Mouse (Mus musculus) left cerebral cortex, postnatal 36 days (tissue): ENCODE results near the gene Slc22a13. TPM values are rescaled to one million over a fixed set of nuclear protein-coding genes. Genes with fewer than 3 reads are reported as not detected.

Source experiments
- DNase-seq, 2 experiments: peaks; one replicate each; pipeline ENCODE4 v3.0.0; 2021 to 2022; ENCODE audit warnings: low spot score in 2 of 2, mixed read lengths in 1 of 2
- intact Hi-C: fragments of 180-260 bp; cut with DNase I; formaldehyde crosslinking; loops from one replicate; pipeline ENCODE4 v1.15.1; 2025
- total RNA-seq, 2 experiments: library from RNA; stranded (reverse); gene quantifications; 2 replicates each; pipeline ENCODE4 v1.2.3; 2021

Slc22a13 gene
- total RNA-seq, 2 experiments from 2014 or later: not detected

- no peak for DNase-seq
- intact Hi-C loops: no loop called here
These were observed 63.3 kb downstream of the Slc22a13 start for GRCm38 (mm10) chr9:119145638-119146037.

- intact Hi-C loops: no loop called here
These were observed 63.8 kb downstream of the Slc22a13 start for GRCm38 (mm10) chr9:119145137-119145536.

GRCm38 (mm10) chr9:119144696-119145095 is 64.2 kb downstream of the Slc22a13 start:
- no peak for DNase-seq
- intact Hi-C loops: no loop called here

More at GRCm38 (mm10) chr9:119145137-119145536, 63.8 kb downstream of the Slc22a13 start:
- no peak for DNase-seq

GRCm38 (mm10) chr9:119143372-119143771 is 65.5 kb downstream of the Slc22a13 start:
- no peak for DNase-seq
- intact Hi-C loops: no loop called here

Other genes with a start within 250 kb of the Slc22a13 start
- 1 to 10 TPM; 5.1 to 9.6 TPM for gene Vill, start 156.3 kb downstream of the Slc22a13 start, total RNA-seq
- gene Plcd1, start 115.6 kb downstream of the Slc22a13 start, total RNA-seq: 10 to 100 TPM; 12.6 to 14.9 TPM
- 1 to 10 TPM; 4.1 to 5.1 TPM for gene Dlec1, start 106.6 kb downstream of the Slc22a13 start, total RNA-seq
- gene Acaa1b, start 52.0 kb downstream of the Slc22a13 start, total RNA-seq: 1 to 10 TPM; 1.3 to 1.7 TPM
- not detected for gene Gm47289, start 49.9 kb downstream of the Slc22a13 start, total RNA-seq
- gene Oxsr1, start 113.3 kb upstream of the Slc22a13 start, total RNA-seq: 10 to 100 TPM; 28.9 to 33.6 TPM
- gene Acaa1a, start 130.6 kb upstream of the Slc22a13 start, total RNA-seq: 10 to 100 TPM; 73.1 to 79.8 TPM
- 1 to 10 TPM; 6.2 to 6.5 TPM for gene Myd88, start 132.3 kb upstream of the Slc22a13 start, total RNA-seq
- gene Xylb, start 148.3 kb upstream of the Slc22a13 start, total RNA-seq: 1 to 10 TPM; 3.9 to 4.0 TPM
- not detected for gene Slc22a14, start 156.5 kb upstream of the Slc22a13 start, total RNA-seq
- 10 to 100 TPM; 16.5 to 19.3 TPM for gene Acvr2b, start 193.0 kb upstream of the Slc22a13 start, total RNA-seq
- 10 to 100 TPM; 24.1 to 24.7 TPM for gene Exog, start 235.8 kb upstream of the Slc22a13 start, total RNA-seq